Mouse (Mus musculus) stomach, embryonic 14.5 days (tissue): Measurements from ENCODE around the gene Sdk1. TPM values are rescaled to one million over a fixed set of nuclear protein-coding genes. Genes with fewer than 3 reads are reported as not detected.

Experiments used
- ATAC-seq: fragments of 200-750 bp; cut with Nextera tagmentation; 2 replicates; pipeline ENCODE4 v1.8.0; 2017; ENCODE audit warnings: low read depth, moderate TSS enrichment; ENCODE audit not compliant: insufficient number of reproducible peaks, insufficient read depth, low FRiP score
- H3K27ac ChIP-seq: fragments of 300-500 bp; sonication (generic); 2 replicates; pipeline ENCODE4 v1.5.1; 2014; ENCODE audit warnings: mild to moderate bottlenecking, low read length, moderate library complexity, mixed read lengths
- H3K27me3 ChIP-seq: fragments of 300-500 bp; sonication (generic); 2 replicates; pipeline ENCODE4 v1.6.1; 2014; ENCODE audit warnings: low read length, control low read depth, mixed read lengths; ENCODE audit not compliant: control insufficient read depth, insufficient read depth
- H3K36me3 ChIP-seq: fragments of 300-500 bp; sonication (generic); 2 replicates; pipeline ENCODE4 v1.6.1; 2014; ENCODE audit warnings: mild to moderate bottlenecking, control low read depth, low read length, moderate library complexity, mixed read lengths; ENCODE audit not compliant: control insufficient read depth, insufficient read depth
- H3K4me1 ChIP-seq: fragments of 300-500 bp; sonication (generic); 2 replicates; pipeline ENCODE4 v1.6.1; 2014; ENCODE audit warnings: low read length, control low read depth, mixed read lengths; ENCODE audit not compliant: control insufficient read depth, insufficient read depth
- H3K4me2 ChIP-seq: fragments of 300-500 bp; sonication (generic); replicated peaks from 2 replicates; pipeline ENCODE4 v1.6.1; 2014; ENCODE audit warnings: low read depth, low read length, control low read depth
- H3K4me3 ChIP-seq: fragments of 300-500 bp; sonication (generic); 2 replicates; pipeline ENCODE4 v1.5.1; 2014; ENCODE audit warnings: low read depth, low read length, control low read depth
- H3K9ac ChIP-seq: fragments of 300-500 bp; sonication (generic); replicated peaks from 2 replicates; pipeline ENCODE4 v1.6.1; 2014; ENCODE audit warnings: low read depth, mild to moderate bottlenecking, control low read depth, low read length, moderate library complexity, mixed read lengths
- H3K9me3 ChIP-seq: fragments of 300-500 bp; sonication (generic); 2 replicates; pipeline ENCODE4 v1.6.1; 2016; ENCODE audit warnings: low read depth, low read length, control low read depth; ENCODE audit not compliant: control insufficient read depth
- WGBS: fragments of 180-500 bp; shearing (Covaris S2); extraction: QIAGEN DNeasy Blood & Tissue Kit; methylation state at CpG from one replicate; pipeline ENCODE4 v1.1.7; 2014; 5-methylcytosine and 5-hydroxymethylcytosine counted together
- polyA plus RNA-seq: library from polyadenylated mRNA; unstranded; fragments of >200 nt; fragmentation: Nextera tagmentation; extraction: Ambion mirVana; gene quantifications from 2 replicates; pipeline ENCODE4 v1.2.1, GENCODE M21; 2014

The Sdk1 gene
- polyA plus RNA-seq, 1 experiment from 2014 or later: 5.6 TPM

- no peaks in the 10 kb centered on the region for H3K36me3 ChIP-seq
- H3K27ac ChIP-seq: no peak overlapping the region
- no peak overlapping the region for H3K4me3 ChIP-seq
- H3K9me3 ChIP-seq: no peaks in the 10 kb centered on the region
- no peaks in the 10 kb centered on the region; the same call in 1 of the 2 replicates for H3K4me1 ChIP-seq
- WGBS: 12% methylated on average over 5 of the region's 5 CpGs
- H3K27me3 ChIP-seq: no peaks in the 10 kb centered on the region
- ATAC-seq: no peak
- no peak overlapping the region for H3K4me2 ChIP-seq
- no peak overlapping the region for H3K9ac ChIP-seq
Measured at GRCm38 (mm10) chr5:142128181-142128611, 886.9 kb downstream of the Sdk1 start.

- WGBS: 20% methylated on average over 2 of the region's 2 CpGs
- Histone ChIP-seq H3K4me2 (no peak overlapping the region), H3K9ac (no peak overlapping the region), H3K36me3 (no peaks in the 10 kb centered on the region), H3K4me3 (no peak overlapping the region), H3K27ac (no peak overlapping the region), H3K27me3 (no peaks in the 10 kb centered on the region), H3K4me1 (no peaks in the 10 kb centered on the region; the same call in 1 of the 2 replicates), H3K9me3 (no peaks in the 10 kb centered on the region)
- no peak for ATAC-seq
Measured at GRCm38 (mm10) chr5:142130004-142130403, 888.7 kb downstream of the Sdk1 start.

- no peak for ATAC-seq
- no peak overlapping the region for H3K9ac ChIP-seq
- no peak overlapping the region for H3K27ac ChIP-seq
- no peaks in the 10 kb centered on the region for H3K36me3 ChIP-seq
- no peak overlapping the region for H3K4me3 ChIP-seq
- 67% methylated on average over 7 of the region's 7 CpGs for WGBS
- no peak overlapping the region for H3K4me2 ChIP-seq
- H3K9me3 ChIP-seq: no peaks in the 10 kb centered on the region
- no peaks in the 10 kb centered on the region for H3K27me3 ChIP-seq
- H3K4me1 ChIP-seq: no peaks in the 10 kb centered on the region
Measured at GRCm38 (mm10) chr5:142139978-142140377, 898.7 kb downstream of the Sdk1 start.

GRCm38 (mm10) chr5:142149594-142149993 is 908.3 kb downstream of the Sdk1 start:
- Histone ChIP-seq H3K4me2 (no peak overlapping the region), H3K4me3 (no peak overlapping the region), H3K9ac (no peak overlapping the region), H3K4me1 (no peaks in the 10 kb centered on the region), H3K36me3 (no peaks in the 10 kb centered on the region; the same call in 1 of the 2 replicates), H3K27ac (no peak overlapping the region), H3K27me3 (no peaks in the 10 kb centered on the region), H3K9me3 (no peaks in the 10 kb centered on the region)
- ATAC-seq: no peak
- 90% methylated on average over 8 of the region's 8 CpGs for WGBS

- WGBS: 97% methylated on average over 4 of the region's 4 CpGs
- H3K4me2 ChIP-seq: no peak overlapping the region
- ATAC-seq: no peak
Measured at GRCm38 (mm10) chr5:142150756-142151155, 909.5 kb downstream of the Sdk1 start.

GRCm38 (mm10) chr5:142156868-142157852 is 915.9 kb downstream of the Sdk1 start:
- no peak for ATAC-seq
- Histone ChIP-seq H3K4me2 (no peak overlapping the region), H3K9ac (no peak overlapping the region), H3K4me1 (no peaks in the 10 kb centered on the region), H3K4me3 (no peak overlapping the region), H3K9me3 (no peaks in the 10 kb centered on the region), H3K27ac (no peak overlapping the region), H3K36me3 (peaks cover 4% of the 10 kb centered on the region; the same call in 1 of the 2 replicates), H3K27me3 (no peaks in the 10 kb centered on the region)
- WGBS: 81% methylated on average over 17 of the region's 17 CpGs

More at GRCm38 (mm10) chr5:142150756-142151155, 909.5 kb downstream of the Sdk1 start:
- H3K36me3 ChIP-seq: no peaks in the 10 kb centered on the region; the same call in 1 of the 2 replicates
- no peak overlapping the region for H3K27ac ChIP-seq
- no peaks in the 10 kb centered on the region for H3K27me3 ChIP-seq
- H3K4me3 ChIP-seq: no peak overlapping the region
- H3K9ac ChIP-seq: no peak overlapping the region
- H3K9me3 ChIP-seq: no peaks in the 10 kb centered on the region
- H3K4me1 ChIP-seq: no peaks in the 10 kb centered on the region

- Histone ChIP-seq H3K36me3 (peaks cover 8% of the 10 kb centered on the region; the same call in 1 of the 2 replicates), H3K9me3 (no peaks in the 10 kb centered on the region), H3K4me3 (no peak overlapping the region), H3K9ac (no peak overlapping the region), H3K27ac (no peak overlapping the region), H3K4me1 (no peaks in the 10 kb centered on the region), H3K27me3 (no peaks in the 10 kb centered on the region), H3K4me2 (no peak overlapping the region)
- 88% methylated on average over 4 of the region's 4 CpGs for WGBS
- no peak for ATAC-seq
Measured at GRCm38 (mm10) chr5:142163483-142163882, 922.2 kb downstream of the Sdk1 start.

GRCm38 (mm10) chr5:142173636-142174035 is 932.3 kb downstream of the Sdk1 start:
- no peak overlapping the region for H3K9ac ChIP-seq
- ATAC-seq: no peak
- no peak overlapping the region for H3K27ac ChIP-seq
- H3K4me3 ChIP-seq: no peak overlapping the region
- H3K36me3 ChIP-seq: no peaks in the 10 kb centered on the region
- H3K27me3 ChIP-seq: no peaks in the 10 kb centered on the region
- no peaks in the 10 kb centered on the region for H3K4me1 ChIP-seq
- 89% methylated on average over 4 of the region's 4 CpGs for WGBS
- H3K9me3 ChIP-seq: no peaks in the 10 kb centered on the region; the same call in 1 of the 2 replicates
- H3K4me2 ChIP-seq: no peak overlapping the region
